Mouse (Mus musculus): ENCODE data around the gene Pitpnb.

Pitpnb gene

GRCm38 (mm10) chr5:111330417-111331098 is at the start of gene Pitpnb:
TSS of gene Pitpnb (plus strand) at chr5:111330763.
- DNase-seq (ENCODE audit: low spot score in 2 of 2) = peak; percentile 96

GRCm38 (mm10) chr5:111284420-111285175 is 46.0 kb upstream of the Pitpnb start:
- no peak for DNase-seq (ENCODE audit: low spot score in 2 of 2)

GRCm38 (mm10) chr5:111287571-111287970 is 43.0 kb upstream of the Pitpnb start:
- DNase-seq (ENCODE audit: low spot score in 2 of 2) = no peak

- DNase-seq (ENCODE audit: low spot score in 2 of 2) = no peak
Observed at GRCm38 (mm10) chr5:111288486-111288885, 42.1 kb upstream of the Pitpnb start.

GRCm38 (mm10) chr5:111290071-111290470 is 40.5 kb upstream of the Pitpnb start:
- no peak for DNase-seq (ENCODE audit: low spot score in 2 of 2)

- DNase-seq (ENCODE audit: low spot score in 2 of 2) = peak; percentile 66 to 81
Observed at GRCm38 (mm10) chr5:111291639-111292038, 38.9 kb upstream of the Pitpnb start.

GRCm38 (mm10) chr5:111297801-111298200 is 32.8 kb upstream of the Pitpnb start:
- no peak for DNase-seq (ENCODE audit: low spot score in 2 of 2)

- DNase-seq (ENCODE audit: low spot score in 2 of 2) = no peak
Observed at GRCm38 (mm10) chr5:111298706-111299105, 31.9 kb upstream of the Pitpnb start.

- no peak for DNase-seq (ENCODE audit: low spot score in 2 of 2)
Observed at GRCm38 (mm10) chr5:111300776-111301175, 29.8 kb upstream of the Pitpnb start.

GRCm38 (mm10) chr5:111301736-111302135 is 28.8 kb upstream of the Pitpnb start:
- DNase-seq (ENCODE audit: low spot score in 2 of 2) = no peak

GRCm38 (mm10) chr5:111304730-111305129 is 25.8 kb upstream of the Pitpnb start:
- DNase-seq (ENCODE audit: low spot score in 2 of 2) = no peak

GRCm38 (mm10) chr5:111310185-111310584 is 20.4 kb upstream of the Pitpnb start:
- no peak for DNase-seq (ENCODE audit: low spot score in 2 of 2)

- no peak for DNase-seq (ENCODE audit: low spot score in 2 of 2)
Observed at GRCm38 (mm10) chr5:111313833-111314232, 16.7 kb upstream of the Pitpnb start.

GRCm38 (mm10) chr5:111315061-111315460 is 15.5 kb upstream of the Pitpnb start:
- no peak for DNase-seq (ENCODE audit: low spot score in 2 of 2)

- no peak for DNase-seq (ENCODE audit: low spot score in 2 of 2)
Observed at GRCm38 (mm10) chr5:111317526-111317925, 13.0 kb upstream of the Pitpnb start.

- no peak for DNase-seq (ENCODE audit: low spot score in 2 of 2)
Observed at GRCm38 (mm10) chr5:111318946-111319345, 11.6 kb upstream of the Pitpnb start.

- no peak for DNase-seq (ENCODE audit: low spot score in 2 of 2)
Observed at GRCm38 (mm10) chr5:111325813-111326212, 4.8 kb upstream of the Pitpnb start.

GRCm38 (mm10) chr5:111327420-111327819 is 3.1 kb upstream of the Pitpnb start:
- DNase-seq (ENCODE audit: low spot score in 2 of 2) = no peak

GRCm38 (mm10) chr5:111329782-111330416 is 664 bp upstream of the Pitpnb start:
- DNase-seq (ENCODE audit: low spot score in 2 of 2) = no peak

GRCm38 (mm10) chr5:111331099-111331435 is 504 bp downstream of the Pitpnb start:
- no peak for DNase-seq (ENCODE audit: low spot score in 2 of 2)

GRCm38 (mm10) chr5:111335939-111336691 is 5.6 kb downstream of the Pitpnb start:
- no peak for DNase-seq (ENCODE audit: low spot score in 2 of 2)

GRCm38 (mm10) chr5:111341609-111342008 is 11.0 kb downstream of the Pitpnb start:
- DNase-seq (ENCODE audit: low spot score in 2 of 2) = no peak
